Mouse (Mus musculus): ENCODE results near the gene Adamts8.

GRCm38 (mm10) chr9:30920736-30921135 lies 21.6 kb upstream of the Adamts8 start:
- TF ChIP-seq TAL1 (IDR thresholded peaks at IDR 0.05; ENCODE audit: low read length) = no peak
- no peak for TF ChIP-seq GATA1 (IDR thresholded peaks at IDR 0.05; ENCODE audit: low read length)
